7 mouse cellular contexts compared by ENCODE assay signal in genomic region chr17:24721383-24721955, GRCm38 (mm10). TPM values are rescaled to one million over a fixed set of nuclear protein-coding genes. Genes with fewer than 3 reads are reported as not detected.
DNase-seq lines count a peak whose midpoint lies in the region; ATAC-seq and TF ChIP-seq lines count a peak whose summit lies in the region.
"Not testable (repeated sequence)": the region's sequence is repeated elsewhere in the genome, so short reads cannot be mapped to it uniquely, and the experiment has no call there.

No protein-coding gene starts in this region.

- not testable (repeated sequence) for TF ChIP-seq POLR2A in limb, embryonic 14.5 days (IDR thresholded peaks at IDR 0.05; ENCODE audit: borderline replicate concordance, extremely low read depth, insufficient read depth, insufficient read length)

- H3K36me3 ChIP-seq in forebrain, embryonic 13.5 days (ENCODE audit: poor library complexity, severe bottlenecking): peaks cover 30% of the 10 kb centered on the region
- peaks cover 19% of the 10 kb centered on the region for H3K36me3 ChIP-seq in heart, embryonic 15.5 days
- not testable (repeated sequence) for H3K36me3 ChIP-seq in intestine, embryonic 16.5 days (ENCODE audit: control insufficient read depth, insufficient read depth, low read length); neural tube, embryonic 11.5 days (ENCODE audit: control insufficient read depth, insufficient read depth, low read length)
- peaks cover 28% of the 10 kb centered on the region for H3K36me3 ChIP-seq in limb, embryonic 14.5 days (ENCODE audit: control insufficient read depth, insufficient read depth, low read length)
- peaks cover 11% of the 10 kb centered on the region; the same call in 1 of the 2 replicates for H3K36me3 ChIP-seq in lung, postnatal 0 days (ENCODE audit: insufficient read depth, low read length)

- H3K4me1 ChIP-seq in brown adipose tissue, adult 24 weeks (ENCODE audit: control insufficient read depth, insufficient read depth, insufficient read length, low read length): not testable (repeated sequence)
- peaks cover 39% of the 10 kb centered on the region for H3K4me1 ChIP-seq in forebrain, embryonic 13.5 days
- H3K4me1 ChIP-seq in heart, embryonic 15.5 days (replicated peaks): peaks cover 34% of the 10 kb centered on the region
- peaks cover 19% of the 10 kb centered on the region for H3K4me1 ChIP-seq in intestine, embryonic 16.5 days (ENCODE audit: control insufficient read depth, insufficient read depth, low read length)
- H3K4me1 ChIP-seq in limb, embryonic 14.5 days (ENCODE audit: control insufficient read depth, insufficient read depth, low read length): peaks cover 21% of the 10 kb centered on the region
- H3K4me1 ChIP-seq in lung, postnatal 0 days (ENCODE audit: insufficient read depth, low read depth, low read length): peaks cover 10% of the 10 kb centered on the region; the same call in 1 of the 2 replicates
- peaks cover 10% of the 10 kb centered on the region for H3K4me1 ChIP-seq in neural tube, embryonic 11.5 days (ENCODE audit: control insufficient read depth, insufficient read depth, low read length)

- H3K9ac ChIP-seq in forebrain, embryonic 13.5 days: peak overlapping the region; percentile 68
- H3K9ac ChIP-seq in heart, embryonic 15.5 days: peak overlapping the region; percentile 56
- peak overlapping the region; percentile 69 for H3K9ac ChIP-seq in intestine, embryonic 16.5 days (ENCODE audit: low read depth, low read length)
- peak overlapping the region; percentile 83 for H3K9ac ChIP-seq in limb, embryonic 14.5 days (ENCODE audit: low read depth, low read length, severe bottlenecking)
- not testable (repeated sequence) for H3K9ac ChIP-seq in lung, postnatal 0 days (replicated peaks; ENCODE audit: low read depth)
- peak overlapping the region; percentile 15; the same call in 1 of the 2 replicates for H3K9ac ChIP-seq in neural tube, embryonic 11.5 days (ENCODE audit: low read length)

- H3K27ac ChIP-seq in brown adipose tissue, adult 24 weeks (replicated peaks; ENCODE audit: low read depth, low read length); forebrain, embryonic 13.5 days; heart, embryonic 15.5 days; intestine, embryonic 16.5 days (ENCODE audit: low read length); limb, embryonic 14.5 days (replicated peaks; ENCODE audit: low read depth, low read length); lung, postnatal 0 days (ENCODE audit: low read length); neural tube, embryonic 11.5 days (ENCODE audit: low read depth, low read length): not testable (repeated sequence)

- not testable (repeated sequence) for DNase-seq in limb, embryonic 14.5 days (ENCODE audit: low spot score); lung, postnatal 0 days (ENCODE audit: low spot score); neural tube, embryonic 11.5 days (ENCODE audit: low spot score)

- peak overlapping the region; percentile 17 for H3K4me3 ChIP-seq in brown adipose tissue, adult 24 weeks (ENCODE audit: insufficient read depth, low read depth, low read length)
- peak overlapping the region; percentile 83 for H3K4me3 ChIP-seq in forebrain, embryonic 13.5 days
- peak overlapping the region; percentile 89 for H3K4me3 ChIP-seq in heart, embryonic 15.5 days
- peak overlapping the region; percentile 89 for H3K4me3 ChIP-seq in intestine, embryonic 16.5 days (ENCODE audit: low read length)
- H3K4me3 ChIP-seq in limb, embryonic 14.5 days (replicated peaks; ENCODE audit: low read length): peak overlapping the region; percentile 90
- not testable (repeated sequence) for H3K4me3 ChIP-seq in lung, postnatal 0 days (ENCODE audit: low read depth, low read length)
- peak overlapping the region; percentile 74 for H3K4me3 ChIP-seq in neural tube, embryonic 11.5 days (ENCODE audit: low read depth, low read length)

- not testable (repeated sequence) for H3K27me3 ChIP-seq in forebrain, embryonic 13.5 days; heart, embryonic 15.5 days; intestine, embryonic 16.5 days (replicated peaks; ENCODE audit: control insufficient read depth, insufficient read depth, low read length); limb, embryonic 14.5 days (ENCODE audit: control insufficient read depth, insufficient read depth, low read length); lung, postnatal 0 days (replicated peaks; ENCODE audit: insufficient read depth, low read length); neural tube, embryonic 11.5 days (ENCODE audit: control insufficient read depth, insufficient read depth, low read length)

- ATAC-seq in forebrain, embryonic 13.5 days; heart, embryonic 15.5 days (replicated peaks; ENCODE audit: insufficient number of reproducible peaks, insufficient read depth, low FRiP score, low read depth); intestine, embryonic 16.5 days; limb, embryonic 14.5 days (ENCODE audit: low FRiP score, low read depth); lung, postnatal 0 days; neural tube, embryonic 11.5 days (ENCODE audit: insufficient read depth, low FRiP score, low TSS enrichment): not testable (repeated sequence)

- 70% methylated on average over 7 of the region's 7 CpGs for WGBS in forebrain, embryonic 13.5 days
- WGBS in heart, embryonic 15.5 days: 28% methylated on average over 7 of the region's 7 CpGs
- 49% methylated on average over 7 of the region's 7 CpGs for WGBS in intestine, embryonic 16.5 days
- WGBS in limb, embryonic 14.5 days: 70% methylated on average over 7 of the region's 7 CpGs
- WGBS in lung, postnatal 0 days: 38% methylated on average over 7 of the region's 7 CpGs
- WGBS in neural tube, embryonic 11.5 days: 65% methylated on average over 7 of the region's 7 CpGs

- TF ChIP-seq CTCF in lung, postnatal 0 days (IDR thresholded peaks at IDR 0.05): not testable (repeated sequence)

- H3K4me2 ChIP-seq in forebrain, embryonic 13.5 days: peak overlapping the region; percentile 87
- peak overlapping the region; percentile 70 for H3K4me2 ChIP-seq in heart, embryonic 15.5 days
- H3K4me2 ChIP-seq in intestine, embryonic 16.5 days (ENCODE audit: low read depth, low read length): peak overlapping the region; percentile 58
- peak overlapping the region; percentile 79 for H3K4me2 ChIP-seq in limb, embryonic 14.5 days (replicated peaks; ENCODE audit: low read depth, low read length, severe bottlenecking)
- peak overlapping the region; percentile 66; the same call in 1 of the 2 replicates for H3K4me2 ChIP-seq in lung, postnatal 0 days (replicated peaks; ENCODE audit: low read depth, low read length)
- H3K4me2 ChIP-seq in neural tube, embryonic 11.5 days (ENCODE audit: low read depth): peak overlapping the region; percentile 84

- TF ChIP-seq EP300 in lung, postnatal 0 days (IDR thresholded peaks at IDR 0.05): not testable (repeated sequence)

- not testable (repeated sequence) for H3K9me3 ChIP-seq in forebrain, embryonic 13.5 days (replicated peaks); heart, embryonic 15.5 days (replicated peaks); intestine, embryonic 16.5 days (ENCODE audit: control insufficient read depth, low read length); limb, embryonic 14.5 days (ENCODE audit: control insufficient read depth, low read length); lung, postnatal 0 days (ENCODE audit: low read length); neural tube, embryonic 11.5 days (ENCODE audit: control insufficient read depth, low read length)

RNA-seq across cellular contexts. Expression of gene Ndufb10, which starts 2.8 kb away (rescaled TPM):
- polyA plus RNA-seq in brown adipose tissue, adult 24 weeks (2012; ENCODE audit: insufficient read depth, insufficient read length, missing spikeins): 1,098 and 1,103 TPM in 2 replicates
- 232 and 253 TPM in 2 replicates for polyA plus RNA-seq in forebrain, embryonic 13.5 days (2015; fragmentation: Nextera tagmentation; extraction: Ambion mirVana)
- 410 and 528 TPM in 2 replicates for polyA plus RNA-seq in heart, embryonic 15.5 days (2015; fragmentation: Nextera tagmentation; extraction: Ambion mirVana)
- polyA plus RNA-seq in intestine, embryonic 16.5 days (2015; fragmentation: Nextera tagmentation; extraction: Ambion mirVana): 376 and 382 TPM in 2 replicates
- 178 and 192 TPM in 2 replicates for polyA plus RNA-seq in limb, embryonic 14.5 days (2012; rRNA removed)
- polyA plus RNA-seq in limb, embryonic 14.5 days (2014; fragmentation: Nextera tagmentation; extraction: Ambion mirVana): 235 and 237 TPM in 2 replicates
- polyA plus RNA-seq in lung, postnatal 0 days (2015; fragmentation: Nextera tagmentation; extraction: Ambion mirVana): 205 and 206 TPM in 2 replicates
- polyA plus RNA-seq in neural tube, embryonic 11.5 days (2014; fragmentation: Nextera tagmentation; extraction: Ambion mirVana): 213 and 214 TPM in 2 replicates

RNA-seq across cellular contexts. Expression of gene Rps2, which starts 3.6 kb away (rescaled TPM):
- 608 and 619 TPM in 2 replicates for polyA plus RNA-seq in brown adipose tissue, adult 24 weeks (2012; ENCODE audit: insufficient read depth, insufficient read length, missing spikeins)
- polyA plus RNA-seq in forebrain, embryonic 13.5 days (2015; fragmentation: Nextera tagmentation; extraction: Ambion mirVana): 992 and 1,023 TPM in 2 replicates
- 770 and 917 TPM in 2 replicates for polyA plus RNA-seq in heart, embryonic 15.5 days (2015; fragmentation: Nextera tagmentation; extraction: Ambion mirVana)
- polyA plus RNA-seq in intestine, embryonic 16.5 days (2015; fragmentation: Nextera tagmentation; extraction: Ambion mirVana): 1,425 and 1,515 TPM in 2 replicates
- polyA plus RNA-seq in limb, embryonic 14.5 days (2012; rRNA removed): 2,709 and 3,185 TPM in 2 replicates
- 1,651 and 1,722 TPM in 2 replicates for polyA plus RNA-seq in limb, embryonic 14.5 days (2014; fragmentation: Nextera tagmentation; extraction: Ambion mirVana)
- polyA plus RNA-seq in lung, postnatal 0 days (2015; fragmentation: Nextera tagmentation; extraction: Ambion mirVana): 755 and 834 TPM in 2 replicates
- polyA plus RNA-seq in neural tube, embryonic 11.5 days (2014; fragmentation: Nextera tagmentation; extraction: Ambion mirVana): 1,370 and 1,378 TPM in 2 replicates

RNA-seq across cellular contexts. Expression of gene Rnf151, which starts 3.6 kb away (rescaled TPM):
- not detected in 2 replicates for polyA plus RNA-seq in brown adipose tissue, adult 24 weeks (2012; ENCODE audit: insufficient read depth, insufficient read length, missing spikeins)
- polyA plus RNA-seq in forebrain, embryonic 13.5 days (2015; fragmentation: Nextera tagmentation; extraction: Ambion mirVana): 0.18 TPM in 1 of 2 replicates, not detected in the other
- 0.13 TPM in 1 of 2 replicates, not detected in the other for polyA plus RNA-seq in heart, embryonic 15.5 days (2015; fragmentation: Nextera tagmentation; extraction: Ambion mirVana)
- 0.15 TPM in 1 of 2 replicates, not detected in the other for polyA plus RNA-seq in intestine, embryonic 16.5 days (2015; fragmentation: Nextera tagmentation; extraction: Ambion mirVana)
- polyA plus RNA-seq in limb, embryonic 14.5 days (2012; rRNA removed): 0.85 and 0.98 TPM in 2 replicates
- polyA plus RNA-seq in limb, embryonic 14.5 days (2014; fragmentation: Nextera tagmentation; extraction: Ambion mirVana): 0.19 and 0.40 TPM in 2 replicates
- not detected in 2 replicates for polyA plus RNA-seq in lung, postnatal 0 days (2015; fragmentation: Nextera tagmentation; extraction: Ambion mirVana)
- 0.57 TPM in 1 of 2 replicates, not detected in the other for polyA plus RNA-seq in neural tube, embryonic 11.5 days (2014; fragmentation: Nextera tagmentation; extraction: Ambion mirVana)

RNA-seq across cellular contexts. Expression of gene Rpl3l, which starts 6.2 kb away (rescaled TPM):
- polyA plus RNA-seq in brown adipose tissue, adult 24 weeks (2012; ENCODE audit: insufficient read depth, insufficient read length, missing spikeins): 4.8 and 10.7 TPM in 2 replicates
- not detected in 2 replicates for polyA plus RNA-seq in forebrain, embryonic 13.5 days (2015; fragmentation: Nextera tagmentation; extraction: Ambion mirVana)
- 1.4 and 1.6 TPM in 2 replicates for polyA plus RNA-seq in heart, embryonic 15.5 days (2015; fragmentation: Nextera tagmentation; extraction: Ambion mirVana)
- not detected in 2 replicates for polyA plus RNA-seq in intestine, embryonic 16.5 days (2015; fragmentation: Nextera tagmentation; extraction: Ambion mirVana)
- polyA plus RNA-seq in limb, embryonic 14.5 days (2012; rRNA removed): not detected in 2 replicates
- polyA plus RNA-seq in limb, embryonic 14.5 days (2014; fragmentation: Nextera tagmentation; extraction: Ambion mirVana): 0.19 TPM in 1 of 2 replicates, not detected in the other
- polyA plus RNA-seq in lung, postnatal 0 days (2015; fragmentation: Nextera tagmentation; extraction: Ambion mirVana): 0.19 and 0.31 TPM in 2 replicates
- polyA plus RNA-seq in neural tube, embryonic 11.5 days (2014; fragmentation: Nextera tagmentation; extraction: Ambion mirVana): not detected in 2 replicates

RNA-seq across cellular contexts. Expression of gene Tbl3, which starts 14.0 kb away (rescaled TPM):
- polyA plus RNA-seq in brown adipose tissue, adult 24 weeks (2012; ENCODE audit: insufficient read depth, insufficient read length, missing spikeins): 19.9 TPM in 2 replicates
- 86.9 and 107 TPM in 2 replicates for polyA plus RNA-seq in forebrain, embryonic 13.5 days (2015; fragmentation: Nextera tagmentation; extraction: Ambion mirVana)
- 34.4 and 50.9 TPM in 2 replicates for polyA plus RNA-seq in heart, embryonic 15.5 days (2015; fragmentation: Nextera tagmentation; extraction: Ambion mirVana)
- polyA plus RNA-seq in intestine, embryonic 16.5 days (2015; fragmentation: Nextera tagmentation; extraction: Ambion mirVana): 63.5 and 68.4 TPM in 2 replicates
- 62.1 and 72.1 TPM in 2 replicates for polyA plus RNA-seq in limb, embryonic 14.5 days (2012; rRNA removed)
- polyA plus RNA-seq in limb, embryonic 14.5 days (2014; fragmentation: Nextera tagmentation; extraction: Ambion mirVana): 62.8 and 73.9 TPM in 2 replicates
- polyA plus RNA-seq in lung, postnatal 0 days (2015; fragmentation: Nextera tagmentation; extraction: Ambion mirVana): 26.8 and 33.4 TPM in 2 replicates
- 110 and 131 TPM in 2 replicates for polyA plus RNA-seq in neural tube, embryonic 11.5 days (2014; fragmentation: Nextera tagmentation; extraction: Ambion mirVana)
